Mouse (Mus musculus) myocyte (in vitro differentiated cells): ENCODE measurements around the gene Adra1b.

Experiments used
- E2F4 ChIP-seq: IDR thresholded peaks from one replicate; pipeline ENCODE4 v1.6.1; 2011; ENCODE audit warnings: mild to moderate bottlenecking, control low read depth, moderate library complexity; ENCODE audit not compliant: insufficient read depth
- MAX ChIP-seq: IDR thresholded peaks from one replicate; pipeline ENCODE4 v1.6.1; 2011; ENCODE audit warnings: low read depth, mild to moderate bottlenecking, control low read depth
- MYOG ChIP-seq, 3 experiments: IDR thresholded peaks; one replicate each; pipeline ENCODE4 v1.6.1; 2011; ENCODE audit warnings: control low read depth in 2 of 3, low read depth in 2 of 3, mild to moderate bottlenecking in 2 of 3; ENCODE audit not compliant: insufficient read length in 2 of 3, control insufficient read depth in 1 of 3, insufficient read depth in 1 of 3
- POLR2A ChIP-seq: IDR thresholded peaks from one replicate; pipeline ENCODE4 v1.6.1; 2011; ENCODE audit warnings: low read depth, mild to moderate bottlenecking, control low read depth, moderate library complexity; ENCODE audit not compliant: insufficient read length
- POLR2AphosphoS2 ChIP-seq: IDR thresholded peaks from one replicate; pipeline ENCODE4 v1.6.1; 2011; ENCODE audit warnings: low read depth, control low read depth; ENCODE audit not compliant: insufficient read length
- REST ChIP-seq: IDR thresholded peaks from one replicate; pipeline ENCODE4 v1.6.1; 2011; ENCODE audit warnings: mild to moderate bottlenecking, control low read depth, moderate library complexity; ENCODE audit not compliant: insufficient read depth, insufficient read length
- SRF ChIP-seq: IDR thresholded peaks from one replicate; pipeline ENCODE4 v1.6.1; 2011; ENCODE audit warnings: low read depth; ENCODE audit not compliant: control insufficient read depth, insufficient read length
- TCF12 ChIP-seq: IDR thresholded peaks from one replicate; pipeline ENCODE4 v1.6.1; 2011; ENCODE audit warnings: mild to moderate bottlenecking, control low read depth; ENCODE audit not compliant: poor library complexity, insufficient read depth, severe bottlenecking
- USF1 ChIP-seq: IDR thresholded peaks from one replicate; pipeline ENCODE4 v1.6.1; 2011; ENCODE audit warnings: low read depth, mild to moderate bottlenecking, control low read depth, moderate library complexity

- TF ChIP-seq POLR2A = no peak
- TF ChIP-seq TCF12 = no peak
- TF ChIP-seq SRF = no peak
- TF ChIP-seq E2F4 = no peak
- no peak for TF ChIP-seq USF1
- no peak for TF ChIP-seq MAX
- TF ChIP-seq REST = no peak
- no peak for TF ChIP-seq POLR2AphosphoS2
- no peak for TF ChIP-seq MYOG (IDR thresholded peaks at IDR 0.05; ENCODE audit: control insufficient read depth in 1 of 3, insufficient read depth in 1 of 3, insufficient read length in 2 of 3, low read depth in 2 of 3)
Observed at GRCm38 (mm10) chr11:43943167-43943566, 42.2 kb upstream of the Adra1b start.
